Comparison of ENCODE assay signal across 8 mouse cellular contexts in the genomic region with DNA sequence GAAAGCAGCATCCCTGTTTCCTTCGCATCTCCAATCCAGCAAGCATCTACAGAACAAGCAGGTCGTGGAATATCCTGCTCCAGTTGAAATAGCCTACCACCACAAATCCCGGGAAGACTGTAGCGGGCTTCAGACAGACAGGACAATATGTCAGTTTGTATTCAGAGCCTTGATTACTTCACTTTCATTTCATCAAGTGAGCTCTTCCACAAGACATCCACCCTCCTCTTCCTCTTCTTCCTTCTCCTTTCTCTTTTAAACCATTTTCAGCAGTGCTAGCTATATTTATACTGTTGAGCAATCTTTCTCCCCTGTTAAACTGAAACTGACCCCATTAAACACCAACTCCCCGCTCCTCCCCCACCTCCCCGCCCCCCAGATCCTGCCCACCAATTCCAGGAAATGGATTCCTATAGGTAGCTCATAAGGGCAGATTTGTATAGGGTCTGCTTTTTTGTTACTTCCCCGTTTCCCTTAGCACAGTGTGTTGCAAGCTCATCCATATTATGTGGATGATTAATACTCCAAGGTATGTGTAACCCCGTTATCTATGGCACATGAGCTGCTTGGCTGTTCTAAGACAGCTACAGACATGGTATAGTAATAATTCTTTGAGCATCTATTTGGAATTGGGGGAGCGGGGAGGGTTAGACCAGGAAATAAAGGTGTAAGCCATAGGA. TPM values are rescaled to one million over a fixed set of nuclear protein-coding genes. Genes with fewer than 3 reads are reported as not detected.
DNase-seq lines count a peak whose midpoint lies in the region; ATAC-seq and TF ChIP-seq lines count a peak whose summit lies in the region.

No protein-coding gene starts in this region.

- intact Hi-C loops in left cerebral cortex, adult 2 months (cut with DNase I): no loop called here
- intact Hi-C loops in left cerebral cortex, postnatal 10 days (cut with DNase I): loop anchor here (10.0 kb wide), 1 partner anchor 86 kb away; no protein-coding TSS in a partner anchor

- H3K4me3 ChIP-seq in embryonic facial prominence, embryonic 13.5 days: no peak overlapping the region
- H3K4me3 ChIP-seq in embryonic facial prominence, embryonic 10.5 days: no peak overlapping the region
- H3K4me3 ChIP-seq in left cerebral cortex, adult 2 months: peak overlapping the region; percentile 9; the same call in 1 of the 2 replicates
- H3K4me3 ChIP-seq in hindbrain, postnatal 0 days (ENCODE audit: low read length): no peak overlapping the region

- H3K27me3 ChIP-seq in embryonic facial prominence, embryonic 13.5 days: peaks cover 9% of the 10 kb centered on the region
- peaks cover 28% of the 10 kb centered on the region for H3K27me3 ChIP-seq in embryonic facial prominence, embryonic 10.5 days (replicated peaks; ENCODE audit: low read depth, poor library complexity, severe bottlenecking)
- H3K27me3 ChIP-seq in hindbrain, postnatal 0 days (ENCODE audit: insufficient read depth, low read length): no peaks in the 10 kb centered on the region

- H3K36me3 ChIP-seq in embryonic facial prominence, embryonic 13.5 days: no peaks in the 10 kb centered on the region
- H3K36me3 ChIP-seq in embryonic facial prominence, embryonic 10.5 days (replicated peaks): no peaks in the 10 kb centered on the region
- H3K36me3 ChIP-seq in hindbrain, postnatal 0 days (ENCODE audit: insufficient read depth, low read length): no peaks in the 10 kb centered on the region

- H3K27ac ChIP-seq in embryonic facial prominence, embryonic 13.5 days: no peak overlapping the region
- no peak overlapping the region for H3K27ac ChIP-seq in embryonic facial prominence, embryonic 10.5 days (replicated peaks)
- H3K27ac ChIP-seq in left cerebral cortex, adult 2 months: no peak overlapping the region
- no peak overlapping the region for H3K27ac ChIP-seq in hindbrain, postnatal 0 days

- H3K4me2 ChIP-seq in embryonic facial prominence, embryonic 13.5 days: no peak overlapping the region
- H3K4me2 ChIP-seq in hindbrain, postnatal 0 days (ENCODE audit: low read depth, low read length): 0 out of 2 replicates have a peak overlapping the region, but pooled peaks have one; percentile 21

- H3K9ac ChIP-seq in embryonic facial prominence, embryonic 13.5 days: 0 out of 2 replicates have a peak overlapping the region, but pooled peaks have one; percentile 6
- H3K9ac ChIP-seq in hindbrain, postnatal 0 days (replicated peaks; ENCODE audit: low read length): no peak overlapping the region

- WGBS in embryonic facial prominence, embryonic 13.5 days: 73% methylated on average over 9 of the region's 9 CpGs
- 76% methylated on average over 9 of the region's 9 CpGs for WGBS in embryonic facial prominence, embryonic 10.5 days
- WGBS in hindbrain, postnatal 0 days: 73% methylated on average over 9 of the region's 9 CpGs

- no peak for TF ChIP-seq CTCF in left cerebral cortex, adult 2 months (IDR thresholded peaks at IDR 0.05)
- TF ChIP-seq CTCF in hindbrain, postnatal 0 days (IDR thresholded peaks at IDR 0.05; ENCODE audit: low read depth): no peak

- no peak for DNase-seq in embryonic facial prominence, embryonic 10.5 days (ENCODE audit: low spot score)
- DNase-seq in left cerebral cortex, adult 2 months (ENCODE audit: extremely low spot score in 1 of 2, low spot score in 2 of 2): no peak
- DNase-seq in left cerebral cortex, postnatal 10 days (ENCODE audit: extremely low spot score in 1 of 2, low spot score in 2 of 2): no peak
- no peak for DNase-seq in hindbrain, postnatal 0 days (ENCODE audit: low spot score)
- DNase-seq in cerebellum, adult 18-20 months: no peak
- no peak for DNase-seq in cerebellum, adult 11 months

- no peak for ATAC-seq in embryonic facial prominence, embryonic 13.5 days (ENCODE audit: insufficient number of reproducible peaks, insufficient read depth, low FRiP score, low TSS enrichment, low read depth)
- no peak for ATAC-seq in hindbrain, postnatal 0 days
- ATAC-seq in megakaryocyte progenitor cell, adult 5-6 weeks (replicated peaks; ENCODE audit: poor library complexity): peak; percentile 65

- H3K4me1 ChIP-seq in embryonic facial prominence, embryonic 13.5 days: no peaks in the 10 kb centered on the region
- H3K4me1 ChIP-seq in embryonic facial prominence, embryonic 10.5 days: peaks cover 16% of the 10 kb centered on the region
- H3K4me1 ChIP-seq in hindbrain, postnatal 0 days (ENCODE audit: insufficient read depth, low read length): no peaks in the 10 kb centered on the region

- H3K9me3 ChIP-seq in embryonic facial prominence, embryonic 13.5 days: 0 out of 2 replicates have a peak, but pooled peaks cover 5% of the 10 kb centered on the region
- peaks cover 5% of the 10 kb centered on the region; the same call in 1 of the 2 replicates for H3K9me3 ChIP-seq in embryonic facial prominence, embryonic 10.5 days
- no peaks in the 10 kb centered on the region for H3K9me3 ChIP-seq in hindbrain, postnatal 0 days (ENCODE audit: low read length)

RNA-seq across cellular contexts. Expression of gene Flt1, which starts 33.0 kb away (rescaled TPM):
- 8.8 and 10.0 TPM in 2 replicates for polyA plus RNA-seq in embryonic facial prominence, embryonic 13.5 days (2015; fragmentation: Nextera tagmentation; extraction: Ambion mirVana)
- polyA plus RNA-seq in embryonic facial prominence, embryonic 10.5 days (2016; fragmentation: Nextera tagmentation; extraction: Ambion mirVana): 9.5 and 11.0 TPM in 2 replicates
- total RNA-seq in left cerebral cortex, adult 2 months (2021): 10 to 100 TPM; 35.2 to 37.9 TPM
- total RNA-seq in left cerebral cortex, postnatal 10 days (2021): 10 to 100 TPM; 23.5 to 24.7 TPM
- 17.7 and 17.9 TPM in 2 replicates for total RNA-seq in hindbrain, postnatal 0 days (2014; rRNA removed)
- 10.0 and 11.1 TPM in 2 replicates for polyA plus RNA-seq in hindbrain, postnatal 0 days (2015; fragmentation: Nextera tagmentation; extraction: Ambion mirVana)
- total RNA-seq in megakaryocyte progenitor cell, adult 5-6 weeks (2015): 2.5 and 3.1 TPM in 2 replicates
- 2.5 and 3.7 TPM in 2 replicates for total RNA-seq in megakaryocyte progenitor cell, adult 5-6 weeks (2017)
